Mouse (Mus musculus) brain, adult 2 months (tissue): ENCODE results near the gene Ropn1l.
A peak's percentile ranks its signal among the peaks of the same experiment; 100 is the strongest.

Experiments used
- DNase-seq: peaks from one replicate; pipeline ENCODE4 v3.0.0; 2011; ENCODE audit warnings: low read depth, low spot score

Ropn1l gene

GRCm38 (mm10) chr15:31453098-31453916 lies at the start of gene Ropn1l:
Gene Ropn1l (minus strand): TSS chr15:31453737.
- DNase-seq: peak; percentile 94

GRCm38 (mm10) chr15:31502996-31503395 lies 49.5 kb upstream of the Ropn1l start:
- no peak for DNase-seq

- no peak for DNase-seq
Observed at GRCm38 (mm10) chr15:31502313-31502712, 48.8 kb upstream of the Ropn1l start.

GRCm38 (mm10) chr15:31494803-31495202 lies 41.3 kb upstream of the Ropn1l start:
- DNase-seq: no peak

- DNase-seq: no peak
Observed at GRCm38 (mm10) chr15:31494310-31494709, 40.8 kb upstream of the Ropn1l start.

- no peak for DNase-seq
Observed at GRCm38 (mm10) chr15:31487407-31487806, 33.9 kb upstream of the Ropn1l start.

- no peak for DNase-seq
Observed at GRCm38 (mm10) chr15:31476678-31477077, 23.1 kb upstream of the Ropn1l start.

- DNase-seq: no peak
Observed at GRCm38 (mm10) chr15:31472645-31473574, 19.4 kb upstream of the Ropn1l start.

GRCm38 (mm10) chr15:31471529-31471928 lies 18.0 kb upstream of the Ropn1l start:
- no peak for DNase-seq

GRCm38 (mm10) chr15:31469497-31469896 lies 16.0 kb upstream of the Ropn1l start:
- DNase-seq: no peak

GRCm38 (mm10) chr15:31468806-31469205 lies 15.3 kb upstream of the Ropn1l start:
- DNase-seq: no peak

- no peak for DNase-seq
Observed at GRCm38 (mm10) chr15:31466749-31467148, 13.2 kb upstream of the Ropn1l start.

- no peak for DNase-seq
Observed at GRCm38 (mm10) chr15:31466295-31466694, 12.8 kb upstream of the Ropn1l start.

- no peak for DNase-seq
Observed at GRCm38 (mm10) chr15:31465806-31466205, 12.3 kb upstream of the Ropn1l start.

- peak; percentile 40 for DNase-seq
Observed at GRCm38 (mm10) chr15:31460571-31460970, 7.0 kb upstream of the Ropn1l start.

- no peak for DNase-seq
Observed at GRCm38 (mm10) chr15:31458081-31458480, 4.5 kb upstream of the Ropn1l start.

- peak; percentile 54 for DNase-seq
Observed at GRCm38 (mm10) chr15:31456381-31456780, 2.8 kb upstream of the Ropn1l start.

- DNase-seq: no peak
Observed at GRCm38 (mm10) chr15:31454861-31455295, 1.3 kb upstream of the Ropn1l start.

GRCm38 (mm10) chr15:31454096-31454860 lies 741 bp upstream of the Ropn1l start:
- DNase-seq: no peak

- DNase-seq: no peak
Observed at GRCm38 (mm10) chr15:31452336-31453097, 1.0 kb downstream of the Ropn1l start.

- DNase-seq: no peak
Observed at GRCm38 (mm10) chr15:31449772-31450171, 3.8 kb downstream of the Ropn1l start.
